Mouse (Mus musculus): ENCODE results near the gene Gspt2. TPM values are rescaled to one million over a fixed set of nuclear protein-coding genes. Genes with fewer than 3 reads are reported as not detected.
"Not testable (repeated sequence)": the region's sequence is repeated elsewhere in the genome, so short reads cannot be mapped to it uniquely, and the experiment has no call there.

The Gspt2 gene
- under 1 TPM; 0.62 to 0.74 TPM for total RNA-seq (2021)
- long read RNA-seq, experiment 1, result 0 reads
- long read RNA-seq, experiment 2, result 0 reads

DNA sequence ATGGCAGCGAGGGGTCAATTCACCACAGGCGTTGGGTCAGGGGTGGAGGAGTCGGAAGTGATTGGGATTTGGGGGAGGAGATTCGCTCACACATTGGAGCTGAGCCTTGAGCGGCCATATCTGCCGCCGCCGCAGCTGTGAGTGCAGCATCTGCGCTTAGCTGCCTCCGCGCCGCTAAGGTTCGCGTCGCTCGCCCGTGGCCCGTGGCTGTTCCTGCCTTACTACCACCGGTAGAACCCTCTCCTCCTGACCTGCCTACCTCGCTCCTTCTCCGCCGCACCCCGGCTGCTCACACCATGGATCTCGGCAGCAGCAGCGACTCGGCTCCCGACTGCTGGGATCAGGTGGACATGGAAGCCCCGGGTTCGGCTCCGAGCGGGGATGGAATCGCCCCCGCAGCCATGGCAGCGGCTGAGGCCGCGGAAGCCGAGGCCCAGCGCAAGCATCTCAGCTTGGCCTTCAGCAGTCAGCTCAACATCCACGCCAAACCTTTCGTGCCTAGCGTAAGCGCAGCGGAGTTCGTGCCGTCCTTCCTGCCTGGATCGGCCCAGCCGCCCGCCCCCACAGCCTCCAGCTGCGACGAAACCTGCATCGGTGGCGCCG is at the start of gene Gspt2:
Gene Gspt2 (plus strand): TSS at position 109 of the 603 bp plus-strand sequence.
- intact Hi-C loops (cut with DNase I; ENCODE audit: low total_unique reads), result no loop called here
- DNase-seq, result peak; percentile 34

DNA sequence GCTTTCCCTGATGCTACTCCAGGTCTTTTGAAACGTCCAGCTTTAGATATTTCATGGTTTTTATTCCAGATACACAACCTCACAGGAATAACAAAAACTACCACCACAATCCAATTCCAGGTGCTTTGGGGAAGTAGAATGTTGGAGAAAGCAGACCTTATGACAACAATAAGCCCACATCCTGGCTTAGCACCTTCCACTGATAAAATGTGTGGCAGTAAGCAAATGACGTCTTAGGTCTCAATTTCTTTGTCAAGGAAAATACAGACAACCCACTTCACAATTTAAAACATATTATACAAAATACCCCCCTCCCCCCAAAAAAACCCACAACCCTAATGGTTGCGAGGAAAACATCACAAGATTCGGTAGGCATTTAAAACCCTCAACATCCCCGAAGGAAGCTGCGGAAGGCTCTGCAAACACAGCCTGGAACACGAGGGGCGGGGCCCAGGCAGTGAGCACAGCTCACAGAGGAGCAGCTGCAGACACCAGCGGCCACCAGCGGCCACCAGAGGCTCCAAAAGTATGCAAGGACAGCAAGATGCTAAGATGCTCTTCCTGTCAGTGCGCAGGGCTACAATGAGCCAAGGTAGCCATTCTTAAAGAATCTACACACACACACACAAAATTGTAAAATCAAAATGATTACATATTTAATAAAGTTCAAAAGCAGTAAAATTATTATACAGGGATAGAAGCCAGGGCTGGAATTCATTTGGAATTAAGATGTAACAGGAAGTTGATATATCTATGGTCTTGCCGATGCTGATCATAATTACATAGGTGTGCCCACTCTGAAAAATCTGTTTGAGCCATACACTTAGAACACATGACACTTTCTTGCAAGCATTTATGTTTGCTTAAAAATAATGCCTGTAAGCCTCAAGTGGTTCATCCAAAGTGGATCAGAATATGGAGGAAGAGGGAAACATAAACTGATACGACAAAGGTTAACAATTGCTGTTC is 10.8 kb upstream of the Gspt2 start:
- DNase-seq, result peak; percentile 45
- intact Hi-C loops (cut with DNase I; ENCODE audit: low total_unique reads), result no loop called here

DNA sequence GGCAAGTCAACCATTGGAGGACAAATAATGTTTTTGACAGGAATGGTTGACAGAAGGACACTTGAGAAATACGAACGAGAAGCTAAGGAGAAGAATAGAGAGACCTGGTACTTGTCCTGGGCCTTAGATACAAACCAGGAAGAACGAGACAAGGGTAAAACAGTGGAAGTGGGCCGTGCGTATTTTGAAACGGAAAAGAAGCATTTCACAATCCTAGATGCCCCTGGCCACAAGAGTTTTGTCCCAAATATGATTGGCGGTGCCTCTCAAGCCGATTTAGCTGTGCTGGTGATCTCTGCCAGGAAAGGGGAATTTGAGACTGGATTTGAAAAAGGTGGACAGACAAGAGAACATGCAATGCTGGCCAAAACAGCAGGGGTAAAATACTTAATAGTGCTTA is 1.0 kb downstream of the Gspt2 start:
- intact Hi-C loops (cut with DNase I; ENCODE audit: low total_unique reads), result no loop called here
- no peak for DNase-seq

DNA sequence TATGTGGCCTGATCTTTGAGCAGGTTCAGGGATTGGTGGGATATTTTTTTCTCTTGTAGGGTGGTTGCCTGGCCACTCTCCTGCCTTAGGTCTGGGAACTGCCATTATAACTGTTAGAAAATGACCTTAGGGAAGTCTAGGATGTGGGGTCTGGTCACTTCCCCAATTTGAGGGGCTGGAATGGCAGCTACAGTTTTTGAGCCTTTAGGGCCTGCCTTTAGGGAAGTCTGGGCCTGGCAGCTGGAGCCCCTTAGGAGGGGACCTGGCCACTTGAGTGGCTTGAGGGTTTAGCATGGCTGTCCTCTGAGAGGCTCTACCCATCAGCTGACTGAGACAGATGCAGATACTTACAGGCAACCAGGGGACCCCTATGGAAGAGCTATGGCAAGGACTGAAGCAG is 12.7 kb downstream of the Gspt2 start:
- intact Hi-C loops (cut with DNase I; ENCODE audit: low total_unique reads), result no loop called here
- DNase-seq, result no peak

DNA sequence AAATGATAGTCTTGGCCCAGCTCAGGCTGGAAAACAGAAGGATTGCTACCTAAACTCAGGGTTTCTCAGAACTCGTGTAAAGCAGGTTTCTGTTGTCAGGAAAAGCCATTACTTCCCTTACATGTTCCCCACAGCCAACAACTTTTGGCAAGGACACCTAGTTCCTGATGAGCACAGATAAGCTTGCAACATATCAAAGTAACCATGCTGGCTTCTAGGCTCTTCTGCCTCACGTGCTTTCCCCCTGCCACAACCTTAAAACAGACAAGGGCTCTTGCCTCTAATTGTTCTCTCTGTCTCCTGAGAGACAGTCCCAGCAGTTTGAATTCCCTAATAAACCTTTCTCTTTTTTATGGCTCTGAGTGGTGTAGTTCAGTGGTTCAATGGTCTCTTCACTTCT is 21.9 kb downstream of the Gspt2 start:
- intact Hi-C loops (cut with DNase I; ENCODE audit: low total_unique reads), result no loop called here
- no peak for DNase-seq

DNA sequence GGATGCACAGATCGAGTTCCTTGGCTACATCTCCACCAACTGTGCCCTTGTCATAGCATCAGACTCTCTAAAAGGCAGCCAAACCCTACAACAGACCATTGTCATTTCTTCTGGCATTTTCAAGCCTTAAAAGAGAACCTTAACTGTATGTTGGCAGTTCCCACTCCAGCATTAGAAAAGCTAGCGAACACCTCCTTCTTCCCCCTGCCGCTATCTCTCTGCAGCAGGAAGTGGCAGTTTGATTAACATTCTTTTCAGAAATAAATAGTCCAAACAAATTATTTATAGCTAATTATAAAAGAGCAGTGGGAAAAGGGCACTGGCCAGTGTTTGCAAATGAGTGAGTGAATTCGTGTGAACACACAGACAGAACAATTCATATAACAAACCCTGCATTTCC is 34.9 kb downstream of the Gspt2 start:
- no peak for DNase-seq
- intact Hi-C loops (cut with DNase I; ENCODE audit: low total_unique reads), result loop anchor here (5.0 kb wide), 1 partner anchor 186 kb away; no protein-coding TSS in a partner anchor

DNA sequence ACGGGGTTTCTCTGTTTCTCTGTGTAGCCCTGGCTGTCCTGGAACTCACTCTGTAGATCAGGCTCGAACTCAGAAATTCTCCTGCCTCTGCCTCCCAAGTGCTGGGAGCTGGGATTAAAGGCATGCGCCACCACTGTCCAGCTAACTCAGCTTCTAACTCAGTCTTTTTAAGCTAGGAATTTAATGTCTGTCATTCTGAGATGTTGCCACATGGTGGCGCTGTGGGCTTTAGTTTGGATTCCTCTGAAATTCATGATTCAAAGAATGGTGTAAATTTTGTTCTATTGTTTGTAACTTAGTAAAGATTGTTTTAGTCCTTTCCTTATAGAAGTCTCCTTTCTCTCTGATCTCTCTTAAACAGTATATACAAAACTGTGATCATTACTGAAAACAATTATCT is 39.1 kb downstream of the Gspt2 start:
- intact Hi-C loops (cut with DNase I; ENCODE audit: low total_unique reads), result loop anchor here (5.0 kb wide), 1 partner anchor 182 kb away; no protein-coding TSS in a partner anchor
- DNase-seq, result no peak

DNA sequence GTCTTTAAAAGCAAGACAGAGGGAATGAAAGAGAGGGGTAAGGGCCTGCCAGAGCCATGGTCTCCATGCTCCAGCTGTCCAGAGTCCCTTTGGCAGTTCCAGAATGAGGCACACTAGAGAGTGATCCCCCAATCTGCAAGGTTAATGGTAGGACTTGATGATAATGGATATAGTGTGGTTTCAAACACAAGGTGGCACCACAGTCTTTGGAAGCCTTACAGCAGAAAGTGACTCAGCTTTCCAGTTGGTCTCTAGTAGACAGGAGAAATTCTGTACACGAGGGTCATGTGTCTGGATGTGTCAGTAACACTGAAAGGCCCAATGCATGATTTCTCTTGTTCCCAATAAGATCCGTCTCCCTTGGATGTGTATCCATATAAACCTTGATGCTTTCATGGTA is 45.7 kb downstream of the Gspt2 start:
- intact Hi-C loops (cut with DNase I; ENCODE audit: low total_unique reads), result not testable (repeated sequence)

DNA sequence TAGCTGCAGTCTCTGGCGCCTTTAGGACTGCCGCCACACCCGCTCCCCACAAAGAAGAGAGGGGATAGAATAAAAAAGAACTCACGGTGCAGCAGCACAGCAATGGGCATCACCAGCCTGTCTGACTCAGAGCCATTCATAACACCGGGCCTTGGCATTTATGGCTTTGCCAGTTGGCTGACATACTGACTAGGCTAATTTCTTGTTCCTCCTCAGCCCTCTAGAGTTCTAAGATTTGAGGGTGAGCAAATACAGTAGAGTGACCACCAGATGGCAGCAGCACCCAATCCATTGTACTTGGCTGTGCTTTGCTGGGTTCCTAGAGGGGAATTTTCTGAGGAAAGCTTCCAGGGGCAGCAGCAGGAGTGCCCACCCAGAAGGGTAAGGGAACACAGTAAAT is 53.7 kb downstream of the Gspt2 start:
- DNase-seq, result peak; percentile 9
- intact Hi-C loops (cut with DNase I; ENCODE audit: low total_unique reads), result not testable (repeated sequence)

More for the DNA sequence above, 45.7 kb downstream of the Gspt2 start:
- DNase-seq, result not testable (repeated sequence)

Other genes with a start within 250 kb of the Gspt2 start
- 10 to 100 TPM; 56.4 to 75.1 TPM for gene Maged1, start 93.9 kb upstream of the Gspt2 start, total RNA-seq (2021)
- gene Zxdb, start 88.5 kb downstream of the Gspt2 start, total RNA-seq (2021), result 1 to 10 TPM; 2.3 to 2.8 TPM

Measured in gastrocnemius, postnatal 14 days (tissue).